Mouse (Mus musculus) liver, embryonic 11.5 days (tissue): ENCODE results near the gene Iqcf1. TPM values are rescaled to one million over a fixed set of nuclear protein-coding genes. Genes with fewer than 3 reads are reported as not detected.
A peak's percentile ranks its signal among the peaks of the same experiment; 100 is the strongest.
"Not testable (repeated sequence)": the region's sequence is repeated elsewhere in the genome, so short reads cannot be mapped to it uniquely, and the experiment has no call there.

Experiments used
- ATAC-seq: fragments of 200-750 bp; cut with Nextera tagmentation; replicated peaks from 2 replicates; pipeline ENCODE4 v1.8.0; 2017; ENCODE audit warnings: moderate number of reproducible peaks, mild to moderate bottlenecking, moderate TSS enrichment, moderate library complexity; ENCODE audit not compliant: low FRiP score
- DNase-seq: peaks from one replicate; pipeline ENCODE4 v3.0.0-alpha.2; 2017; ENCODE audit warnings: low spot score
- H3K27ac ChIP-seq: fragments of 300-500 bp; sonication (generic); 2 replicates; pipeline ENCODE4 v1.5.1; 2014; ENCODE audit warnings: mild to moderate bottlenecking, low read depth, low read length, control low read depth
- H3K27me3 ChIP-seq: fragments of 300-500 bp; sonication (generic); replicated peaks from 2 replicates; pipeline ENCODE4 v1.6.1; 2014; ENCODE audit warnings: low read length, mixed read lengths; ENCODE audit not compliant: control insufficient read depth, insufficient read depth
- H3K36me3 ChIP-seq: fragments of 300-500 bp; sonication (generic); 2 replicates; pipeline ENCODE4 v1.6.1; 2014; ENCODE audit warnings: mild to moderate bottlenecking, low read length, moderate library complexity, mixed read lengths; ENCODE audit not compliant: control insufficient read depth, insufficient read depth
- H3K4me1 ChIP-seq: fragments of 300-500 bp; sonication (generic); replicated peaks from 2 replicates; pipeline ENCODE4 v1.6.1; 2014; ENCODE audit warnings: low read length, mixed read lengths; ENCODE audit not compliant: control insufficient read depth, insufficient read depth
- H3K4me2 ChIP-seq: fragments of 300-500 bp; sonication (generic); 2 replicates; pipeline ENCODE4 v1.6.1; 2014; ENCODE audit warnings: mild to moderate bottlenecking, control low read depth, moderate library complexity
- H3K4me3 ChIP-seq: fragments of 300-500 bp; sonication (generic); 2 replicates; pipeline ENCODE4 v1.5.1; 2014; ENCODE audit warnings: low read depth, low read length, control low read depth
- H3K9ac ChIP-seq: fragments of 300-500 bp; sonication (generic); 2 replicates; pipeline ENCODE4 v1.6.1; 2014; ENCODE audit warnings: low read depth, low read length, control low read depth
- H3K9me3 ChIP-seq: fragments of 300-500 bp; sonication (generic); 2 replicates; pipeline ENCODE4 v1.6.1; 2016; ENCODE audit warnings: low read length, inconsistent platforms, mixed read lengths; ENCODE audit not compliant: control insufficient read depth
- WGBS: fragments of 180-500 bp; shearing (Covaris S2); extraction: QIAGEN DNeasy Blood & Tissue Kit; methylation state at CpG from one replicate; pipeline ENCODE4 v1.1.7; 2014; 5-methylcytosine and 5-hydroxymethylcytosine counted together
- polyA plus RNA-seq: library from polyadenylated mRNA; unstranded; fragments of >200 nt; fragmentation: Nextera tagmentation; extraction: Ambion mirVana; gene quantifications from 2 replicates; pipeline ENCODE4 v1.2.1, GENCODE M21; 2014

Gene Iqcf1
- polyA plus RNA-seq, 1 experiment from 2014 or later, result not detected

GRCm38 (mm10) chr9:106483136-106483535 lies 16.6 kb upstream of the Iqcf1 start:
- Histone ChIP-seq H3K4me1 (peaks cover 3% of the 10 kb centered on the region; the same call in 1 of the 2 replicates), H3K4me3 (no peak overlapping the region), H3K9ac (no peak overlapping the region), H3K27me3 (no peaks in the 10 kb centered on the region), H3K4me2 (no peak overlapping the region), H3K9me3 (no peaks in the 10 kb centered on the region), H3K27ac (no peak overlapping the region), H3K36me3 (peaks cover 38% of the 10 kb centered on the region)
- DNase-seq, result no peak
- WGBS, result 95% methylated on average over 10 of the region's 10 CpGs
- ATAC-seq, result no peak

- Histone ChIP-seq H3K9me3 (no peaks in the 10 kb centered on the region), H3K4me3 (no peak overlapping the region), H3K36me3 (peaks cover 38% of the 10 kb centered on the region), H3K4me1 (no peaks in the 10 kb centered on the region), H3K9ac (no peak overlapping the region), H3K27ac (no peak overlapping the region), H3K27me3 (no peaks in the 10 kb centered on the region), H3K4me2 (no peak overlapping the region)
- 92% methylated on average over 17 of the region's 17 CpGs for WGBS
- DNase-seq (no peak), ATAC-seq (0 out of 2 replicates have a peak, but pooled peaks have one; percentile 14)
These were observed 16.2 kb upstream of the Iqcf1 start for GRCm38 (mm10) chr9:106483606-106484005.

GRCm38 (mm10) chr9:106485076-106485475 lies 14.7 kb upstream of the Iqcf1 start:
- WGBS, result 95% methylated on average over 10 of the region's 10 CpGs
- no peak for ATAC-seq
- peaks cover 36% of the 10 kb centered on the region for H3K36me3 ChIP-seq

GRCm38 (mm10) chr9:106487602-106488001 lies 12.2 kb upstream of the Iqcf1 start:
- ATAC-seq, H3K4me1 ChIP-seq, H3K9me3 ChIP-seq, H3K4me3 ChIP-seq, DNase-seq, H3K27ac ChIP-seq, H3K4me2 ChIP-seq, H3K27me3 ChIP-seq, H3K9ac ChIP-seq: not testable (repeated sequence)
- peaks cover 24% of the 10 kb centered on the region; the same call in 1 of the 2 replicates for H3K36me3 ChIP-seq
- 78% methylated on average over 6 of the region's 6 CpGs for WGBS

More at GRCm38 (mm10) chr9:106485076-106485475, 14.7 kb upstream of the Iqcf1 start:
- no peak for DNase-seq
- H3K27ac ChIP-seq, result no peak overlapping the region
- H3K9me3 ChIP-seq, result no peaks in the 10 kb centered on the region
- H3K4me2 ChIP-seq, result no peak overlapping the region
- no peaks in the 10 kb centered on the region for H3K4me1 ChIP-seq
- H3K9ac ChIP-seq, result no peak overlapping the region
- H3K4me3 ChIP-seq, result no peak overlapping the region
- H3K27me3 ChIP-seq, result no peaks in the 10 kb centered on the region

GRCm38 (mm10) chr9:106501846-106502245 lies 2.1 kb downstream of the Iqcf1 start:
- H3K27ac ChIP-seq, result no peak overlapping the region
- no peaks in the 10 kb centered on the region for H3K9me3 ChIP-seq
- H3K9ac ChIP-seq, result no peak overlapping the region
- DNase-seq (no peak), ATAC-seq (no peak)
- H3K4me1 ChIP-seq, result no peaks in the 10 kb centered on the region
- no peak overlapping the region for H3K4me2 ChIP-seq
- H3K4me3 ChIP-seq, result no peak overlapping the region
- no peaks in the 10 kb centered on the region for H3K36me3 ChIP-seq
- H3K27me3 ChIP-seq, result no peaks in the 10 kb centered on the region
- 84% methylated on average over 22 of the region's 22 CpGs for WGBS

GRCm38 (mm10) chr9:106504246-106504645 lies 4.5 kb downstream of the Iqcf1 start:
- no peak overlapping the region for H3K4me2 ChIP-seq
- no peaks in the 10 kb centered on the region for H3K27me3 ChIP-seq
- no peaks in the 10 kb centered on the region for H3K4me1 ChIP-seq
- ATAC-seq (no peak), DNase-seq (no peak)
- no peak overlapping the region for H3K27ac ChIP-seq
- H3K36me3 ChIP-seq, result no peaks in the 10 kb centered on the region
- H3K9me3 ChIP-seq, result no peaks in the 10 kb centered on the region
- no peak overlapping the region for H3K9ac ChIP-seq
- WGBS, result 63% methylated on average over 6 of the region's 6 CpGs
- H3K4me3 ChIP-seq, result no peak overlapping the region

- no peaks in the 10 kb centered on the region for H3K27me3 ChIP-seq
- H3K4me1 ChIP-seq, result no peaks in the 10 kb centered on the region
- H3K9ac ChIP-seq, result no peak overlapping the region
- no peaks in the 10 kb centered on the region for H3K9me3 ChIP-seq
- ATAC-seq (no peak), DNase-seq (no peak)
- H3K27ac ChIP-seq, result no peak overlapping the region
- no peak overlapping the region for H3K4me3 ChIP-seq
- H3K4me2 ChIP-seq, result no peak overlapping the region
- no peaks in the 10 kb centered on the region for H3K36me3 ChIP-seq
- 87% methylated on average over 10 of the region's 10 CpGs for WGBS
These were observed 9.6 kb downstream of the Iqcf1 start for GRCm38 (mm10) chr9:106509356-106509755.

GRCm38 (mm10) chr9:106512729-106513450 lies 13.1 kb downstream of the Iqcf1 start:
- Histone ChIP-seq H3K27me3 (no peaks in the 10 kb centered on the region), H3K9me3 (no peaks in the 10 kb centered on the region), H3K4me2 (no peak overlapping the region), H3K36me3 (no peaks in the 10 kb centered on the region), H3K27ac (no peak overlapping the region), H3K9ac (no peak overlapping the region), H3K4me1 (no peaks in the 10 kb centered on the region), H3K4me3 (no peak overlapping the region)
- ATAC-seq (no peak), DNase-seq (no peak)
- 56% methylated on average over 13 of the region's 13 CpGs for WGBS

GRCm38 (mm10) chr9:106513566-106513965 lies 13.8 kb downstream of the Iqcf1 start:
- H3K9ac ChIP-seq, result no peak overlapping the region
- DNase-seq, result no peak
- whole genome bisulfite sequencing, result 72% methylated on average over 6 of the region's 6 CpGs

More at GRCm38 (mm10) chr9:106513566-106513965, 13.8 kb downstream of the Iqcf1 start:
- Histone ChIP-seq H3K9me3 (no peaks in the 10 kb centered on the region), H3K4me1 (no peaks in the 10 kb centered on the region), H3K4me3 (no peak overlapping the region), H3K27me3 (no peaks in the 10 kb centered on the region), H3K27ac (no peak overlapping the region), H3K36me3 (no peaks in the 10 kb centered on the region), H3K4me2 (no peak overlapping the region)
- ATAC-seq, result no peak
